Mouse (Mus musculus) retina, embryonic 14.5 days (tissue): ENCODE measurements at regions not wholly inside any gene's neighbourhood (a gene's known extent, or its start where the extent isn't known, plus 50 kb on each side); places are given as distances from the start of the nearest gene placed in this dataset.
"Not testable (repeated sequence)": the region's sequence is repeated elsewhere in the genome, so short reads cannot be mapped to it uniquely, and the experiment has no call there.

Experiments used
- DNase-seq: peaks from one replicate; pipeline ENCODE4 v3.0.0-alpha.2; 2015; ENCODE audit warnings: low spot score

- no peak for DNase-seq
These were observed 1786.1 kb downstream of the 9330182O14Rik start for GRCm38 (mm10) chr15:41920270-41920669.

GRCm38 (mm10) chr15:41936697-41937096, 1802.5 kb downstream of the 9330182O14Rik start:
- DNase-seq = no peak

- DNase-seq = no peak
These were observed 1811.1 kb downstream of the 9330182O14Rik start for GRCm38 (mm10) chr15:41945226-41945625.

GRCm38 (mm10) chr15:41947888-41948287, 1813.7 kb downstream of the 9330182O14Rik start:
- no peak for DNase-seq

- DNase-seq = peak; percentile 59
These were observed 1814.4 kb downstream of the 9330182O14Rik start for GRCm38 (mm10) chr15:41948347-41949093.

- no peak for DNase-seq
These were observed 1814.9 kb downstream of the 9330182O14Rik start for GRCm38 (mm10) chr15:41949094-41949461.

GRCm38 (mm10) chr15:41951276-41951675, 1817.1 kb downstream of the 9330182O14Rik start:
- peak; percentile 23 for DNase-seq

- no peak for DNase-seq
These were observed 1826.4 kb downstream of the 9330182O14Rik start for GRCm38 (mm10) chr15:41960597-41960996.

GRCm38 (mm10) chr15:41970877-41971276, 1836.7 kb downstream of the 9330182O14Rik start:
- no peak for DNase-seq

- peak; percentile 93 for DNase-seq
These were observed 1839.1 kb downstream of the 9330182O14Rik start for GRCm38 (mm10) chr15:41973263-41973662.

- DNase-seq = no peak
These were observed 1843.0 kb downstream of the 9330182O14Rik start for GRCm38 (mm10) chr15:41977196-41977595.

GRCm38 (mm10) chr15:41977649-41978231, 1843.6 kb downstream of the 9330182O14Rik start:
- no peak for DNase-seq

- DNase-seq = no peak
These were observed 1849.1 kb downstream of the 9330182O14Rik start for GRCm38 (mm10) chr15:41983261-41983660.

GRCm38 (mm10) chr15:41984267-41984666, 1850.1 kb downstream of the 9330182O14Rik start:
- no peak for DNase-seq

- no peak for DNase-seq
These were observed 1852.1 kb downstream of the 9330182O14Rik start for GRCm38 (mm10) chr15:41986264-41986663.

- no peak for DNase-seq
These were observed 1854.9 kb downstream of the 9330182O14Rik start for GRCm38 (mm10) chr15:41989065-41989464.

- DNase-seq = no peak
These were observed 1857.7 kb downstream of the 9330182O14Rik start for GRCm38 (mm10) chr15:41991816-41992215.

- not testable (repeated sequence) for DNase-seq
These were observed 1898.1 kb downstream of the 9330182O14Rik start for GRCm38 (mm10) chr15:42032286-42032685.

GRCm38 (mm10) chr15:42047088-42047976, 1913.2 kb downstream of the 9330182O14Rik start:
- peak; percentile 64 for DNase-seq

GRCm38 (mm10) chr15:42056772-42057171, 1922.6 kb downstream of the 9330182O14Rik start:
- no peak for DNase-seq

GRCm38 (mm10) chr15:42068207-42068831, 1934.2 kb downstream of the 9330182O14Rik start:
- DNase-seq = peak; percentile 67

GRCm38 (mm10) chr15:42069072-42069471, 1934.9 kb downstream of the 9330182O14Rik start:
- peak; percentile 37 for DNase-seq
